Mouse (Mus musculus) testis, adult 2 months (tissue): ENCODE results near the gene Galnt18. TPM values are rescaled to one million over a fixed set of nuclear protein-coding genes. Genes with fewer than 3 reads are reported as not detected.

Experiments used
- H3K27ac ChIP-seq: fragments of 200-500 bp; 2 replicates; pipeline ENCODE4 v1.5.1; 2012; ENCODE audit warnings: low read depth, low read length; ENCODE audit not compliant: control insufficient read depth, insufficient read depth
- H3K27me3 ChIP-seq: fragments of 200-500 bp; 2 replicates; pipeline ENCODE4 v1.6.1; 2012; ENCODE audit warnings: mild to moderate bottlenecking, low read length, moderate library complexity; ENCODE audit not compliant: control insufficient read depth, insufficient read depth
- H3K36me3 ChIP-seq: fragments of 200-500 bp; 2 replicates; pipeline ENCODE4 v1.6.1; 2012; ENCODE audit warnings: mild to moderate bottlenecking, low read length; ENCODE audit not compliant: control insufficient read depth, insufficient read depth
- H3K4me1 ChIP-seq: fragments of 200-500 bp; 2 replicates; pipeline ENCODE4 v1.6.1; 2012; ENCODE audit warnings: low read length; ENCODE audit not compliant: control insufficient read depth, insufficient read depth
- H3K4me3 ChIP-seq: fragments of 200-500 bp; 2 replicates; pipeline ENCODE4 v1.5.1; 2012; ENCODE audit warnings: low read depth, mild to moderate bottlenecking, low read length, moderate library complexity, mixed read lengths; ENCODE audit not compliant: control insufficient read depth
- CTCF ChIP-seq: fragments of 200-500 bp; IDR thresholded peaks from 2 replicates; pipeline ENCODE4 v1.5.1; 2012; ENCODE audit warnings: low read depth, mild to moderate bottlenecking, inconsistent platforms, low read length, moderate library complexity; ENCODE audit not compliant: control insufficient read depth, insufficient read depth, insufficient replicate concordance
- POLR2A ChIP-seq: fragments of 200-500 bp; IDR thresholded peaks from 2 replicates; pipeline ENCODE4 v1.6.1; 2012; ENCODE audit warnings: low read depth, mild to moderate bottlenecking, inconsistent platforms, low read length, moderate library complexity; ENCODE audit not compliant: control insufficient read depth
- polyA plus RNA-seq: library from polyadenylated mRNA; depleted of rRNA; stranded (reverse); fragments of >200 nt; gene quantifications from 2 replicates; pipeline ENCODE4 v1.2.3, GENCODE M21; 2012

Galnt18 gene
- polyA plus RNA-seq, 1 experiment, result 3.3 TPM

DNA sequence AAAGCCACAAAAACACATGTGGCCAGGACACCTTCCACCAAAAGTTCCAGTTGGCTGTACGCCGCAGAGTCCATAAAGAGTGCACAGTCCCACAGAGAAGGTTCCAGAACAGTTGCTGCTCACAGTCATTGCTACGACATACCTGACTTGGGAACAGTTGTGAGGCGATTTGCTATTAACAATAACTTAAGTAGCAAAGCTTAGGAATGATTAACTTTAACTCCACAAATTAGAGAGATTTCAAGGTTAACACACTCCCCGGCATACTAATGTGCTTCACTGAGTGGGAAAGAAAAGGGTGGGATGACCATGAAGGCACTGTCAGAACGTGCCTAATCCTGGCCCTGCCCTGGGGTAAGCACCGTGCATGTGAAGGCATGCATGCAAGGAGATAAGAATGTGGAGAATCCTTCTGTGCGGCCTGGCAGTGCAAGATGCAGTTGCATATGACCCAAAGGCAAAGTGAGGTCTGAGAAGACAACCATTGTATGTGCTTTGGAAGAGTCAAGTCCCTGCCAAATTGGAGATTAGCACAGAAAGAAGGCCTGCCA is 8.5 kb downstream of the Galnt18 start:
- TF ChIP-seq CTCF, result no peak
- TF ChIP-seq POLR2A, result no peak
- Histone ChIP-seq H3K36me3 (no peaks in the 10 kb centered on the region), H3K4me3 (no peak overlapping the region), H3K27me3 (no peaks in the 10 kb centered on the region), H3K27ac (no peak overlapping the region), H3K4me1 (peaks cover 2% of the 10 kb centered on the region; the same call in 1 of the 2 replicates)

DNA sequence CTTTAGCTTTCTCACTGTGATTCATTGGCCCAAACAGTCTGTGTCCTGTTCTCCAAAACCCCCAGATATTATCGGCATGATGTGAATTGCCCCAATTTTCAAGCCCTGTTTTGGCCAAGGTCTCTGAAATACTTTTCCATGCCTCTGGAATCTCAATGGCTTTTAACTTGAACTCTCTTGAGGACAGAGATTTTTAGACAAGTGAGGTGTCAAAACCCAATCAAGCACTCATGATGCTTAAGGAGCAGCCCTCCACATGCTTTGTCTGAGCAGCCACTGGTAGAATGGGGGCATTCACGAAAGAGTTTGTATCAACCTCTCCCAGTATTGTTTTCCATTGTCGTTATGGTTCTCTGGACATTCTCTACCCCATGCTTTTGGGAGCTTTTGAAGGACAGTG is 9.2 kb downstream of the Galnt18 start:
- no peaks in the 10 kb centered on the region for H3K36me3 ChIP-seq
- TF ChIP-seq POLR2A (no peak), CTCF (no peak)
- H3K4me1 ChIP-seq, result peaks cover 2% of the 10 kb centered on the region; the same call in 1 of the 2 replicates

GRCm38 (mm10) chr7:111766145-111766767 is 13.5 kb downstream of the Galnt18 start:
- TF ChIP-seq POLR2A (no peak), CTCF (no peak)
- no peaks in the 10 kb centered on the region for H3K36me3 ChIP-seq
- H3K27me3 ChIP-seq, result no peaks in the 10 kb centered on the region
- no peak overlapping the region for H3K4me3 ChIP-seq
- H3K4me1 ChIP-seq, result no peaks in the 10 kb centered on the region
- H3K27ac ChIP-seq, result no peak overlapping the region

More for the DNA sequence above, 9.2 kb downstream of the Galnt18 start:
- H3K27me3 ChIP-seq, result no peaks in the 10 kb centered on the region
- H3K4me3 ChIP-seq, result no peak overlapping the region
- no peak overlapping the region for H3K27ac ChIP-seq

- no peak overlapping the region for H3K4me3 ChIP-seq
- H3K4me1 ChIP-seq, result no peaks in the 10 kb centered on the region
- H3K27me3 ChIP-seq, result no peaks in the 10 kb centered on the region
- TF ChIP-seq CTCF, result no peak
- no peak for TF ChIP-seq POLR2A
- H3K36me3 ChIP-seq, result no peaks in the 10 kb centered on the region
- H3K27ac ChIP-seq, result no peak overlapping the region
These were observed 17.0 kb downstream of the Galnt18 start for GRCm38 (mm10) chr7:111762754-111763153.

GRCm38 (mm10) chr7:111748571-111749071 is 31.2 kb downstream of the Galnt18 start:
- no peak overlapping the region for H3K4me3 ChIP-seq
- H3K27me3 ChIP-seq, result no peaks in the 10 kb centered on the region
- H3K4me1 ChIP-seq, result no peaks in the 10 kb centered on the region
- no peak for TF ChIP-seq POLR2A
- no peak for TF ChIP-seq CTCF
- no peak overlapping the region for H3K27ac ChIP-seq
- no peaks in the 10 kb centered on the region for H3K36me3 ChIP-seq

GRCm38 (mm10) chr7:111744770-111745169 is 35.0 kb downstream of the Galnt18 start:
- H3K27me3 ChIP-seq, result no peaks in the 10 kb centered on the region
- no peak overlapping the region for H3K4me3 ChIP-seq
- H3K36me3 ChIP-seq, result no peaks in the 10 kb centered on the region
- no peak for TF ChIP-seq POLR2A
- TF ChIP-seq CTCF, result no peak
- no peak overlapping the region for H3K27ac ChIP-seq
- H3K4me1 ChIP-seq, result no peaks in the 10 kb centered on the region

DNA sequence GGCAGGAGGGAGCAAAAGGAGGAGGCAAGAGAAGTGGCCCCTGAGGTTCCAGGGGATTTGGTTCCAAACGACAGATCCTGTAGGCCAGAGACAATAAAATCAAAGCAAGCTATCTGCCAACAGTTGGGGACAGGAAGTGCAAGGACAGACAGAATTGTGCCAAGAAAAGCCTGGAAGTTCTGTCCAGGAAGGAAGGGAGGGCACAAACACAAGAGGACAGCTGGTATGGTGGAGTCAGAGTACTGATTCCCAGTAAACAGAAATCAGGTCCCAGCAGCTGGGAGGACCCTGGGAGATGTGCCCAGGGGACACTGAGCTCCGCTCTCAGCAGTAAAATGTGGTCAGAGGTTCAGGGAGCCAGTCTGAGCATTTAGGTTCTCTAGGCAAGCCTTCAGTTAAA is 38.2 kb downstream of the Galnt18 start:
- Histone ChIP-seq H3K4me3 (no peak overlapping the region), H3K27ac (no peak overlapping the region), H3K36me3 (no peaks in the 10 kb centered on the region), H3K4me1 (no peaks in the 10 kb centered on the region), H3K27me3 (no peaks in the 10 kb centered on the region)
- no peak for TF ChIP-seq POLR2A
- no peak for TF ChIP-seq CTCF

- Histone ChIP-seq H3K4me1 (no peaks in the 10 kb centered on the region; the same call in 1 of the 2 replicates), H3K4me3 (no peak overlapping the region), H3K36me3 (no peaks in the 10 kb centered on the region), H3K27ac (no peak overlapping the region), H3K27me3 (no peaks in the 10 kb centered on the region)
- TF ChIP-seq POLR2A, result no peak
- TF ChIP-seq CTCF, result no peak
These were observed 39.7 kb downstream of the Galnt18 start for GRCm38 (mm10) chr7:111740091-111740490.
